Mouse (Mus musculus) midbrain, postnatal 0 days (tissue): ENCODE measurements around the gene Sh3bp5. TPM values are rescaled to one million over a fixed set of nuclear protein-coding genes. Genes with fewer than 3 reads are reported as not detected.

ENCODE experiments used
- ATAC-seq: fragments of 200-750 bp; cut with Nextera tagmentation; 2 replicates; pipeline ENCODE4 v1.8.0; 2017; ENCODE audit warnings: moderate number of reproducible peaks, mild to moderate bottlenecking, moderate TSS enrichment, moderate library complexity; ENCODE audit not compliant: low FRiP score
- DNase-seq: peaks from one replicate; pipeline ENCODE4 v3.0.0-alpha.2; 2015; ENCODE audit warnings: low spot score
- H3K27ac ChIP-seq: fragments of 300-500 bp; sonication (generic); 2 replicates; pipeline ENCODE4 v1.5.1; 2014; ENCODE audit warnings: low read depth, mild to moderate bottlenecking, low read length, mixed read lengths
- H3K27me3 ChIP-seq: fragments of 300-500 bp; sonication (generic); 2 replicates; pipeline ENCODE4 v1.6.1; 2014; ENCODE audit warnings: low read length, control low read depth, mixed read lengths; ENCODE audit not compliant: insufficient read depth
- H3K36me3 ChIP-seq: fragments of 300-500 bp; sonication (generic); 2 replicates; pipeline ENCODE4 v1.6.1; 2014; ENCODE audit warnings: low read length, control low read depth, mixed read lengths; ENCODE audit not compliant: insufficient read depth
- H3K4me1 ChIP-seq: fragments of 300-500 bp; sonication (generic); 2 replicates; pipeline ENCODE4 v1.6.1; 2014; ENCODE audit warnings: mild to moderate bottlenecking, control low read depth, antibody characterized with exemption, low read length, mixed read lengths; ENCODE audit not compliant: insufficient read depth
- H3K4me2 ChIP-seq: fragments of 300-500 bp; sonication (generic); 2 replicates; pipeline ENCODE4 v1.6.1; 2014; ENCODE audit warnings: low read depth, mild to moderate bottlenecking, low read length, mixed read lengths; ENCODE audit not compliant: poor library complexity, severe bottlenecking
- H3K4me3 ChIP-seq: fragments of 300-500 bp; sonication (generic); 2 replicates; pipeline ENCODE4 v1.5.1; 2014; ENCODE audit warnings: low read depth, mild to moderate bottlenecking, low read length, moderate library complexity
- H3K9ac ChIP-seq: fragments of 300-500 bp; sonication (generic); replicated peaks from 2 replicates; pipeline ENCODE4 v1.6.1; 2014; ENCODE audit warnings: mild to moderate bottlenecking, low read length, moderate library complexity, mixed read lengths; ENCODE audit not compliant: poor library complexity, severe bottlenecking
- H3K9me3 ChIP-seq: fragments of 300-500 bp; sonication (generic); 2 replicates; pipeline ENCODE4 v1.6.1; 2016; ENCODE audit warnings: low read length, control low read depth
- CTCF ChIP-seq: IDR thresholded peaks from 2 replicates; pipeline ENCODE4 v1.5.1; 2016; ENCODE audit warnings: antibody characterized with exemption, mild to moderate bottlenecking
- WGBS: fragments of 180-500 bp; shearing (Covaris S2); extraction: QIAGEN DNeasy Blood & Tissue Kit; methylation state at CpG from one replicate; pipeline ENCODE4 v1.1.7; 2014; 5-methylcytosine and 5-hydroxymethylcytosine counted together
- polyA plus RNA-seq: library from polyadenylated mRNA; unstranded; fragments of >200 nt; fragmentation: Nextera tagmentation; extraction: Ambion mirVana; gene quantifications from 2 replicates; pipeline ENCODE4 v1.2.1, GENCODE M21; 2015
- total RNA-seq: library from RNA; depleted of rRNA; stranded (reverse); fragments of >200 nt; gene quantifications from 2 replicates; pipeline ENCODE4 v1.2.3, GENCODE M21; 2014

The Sh3bp5 gene
- total and polyA plus RNA-seq, 2 experiments from 2014 or later: 61.7 to 165 TPM

DNA sequence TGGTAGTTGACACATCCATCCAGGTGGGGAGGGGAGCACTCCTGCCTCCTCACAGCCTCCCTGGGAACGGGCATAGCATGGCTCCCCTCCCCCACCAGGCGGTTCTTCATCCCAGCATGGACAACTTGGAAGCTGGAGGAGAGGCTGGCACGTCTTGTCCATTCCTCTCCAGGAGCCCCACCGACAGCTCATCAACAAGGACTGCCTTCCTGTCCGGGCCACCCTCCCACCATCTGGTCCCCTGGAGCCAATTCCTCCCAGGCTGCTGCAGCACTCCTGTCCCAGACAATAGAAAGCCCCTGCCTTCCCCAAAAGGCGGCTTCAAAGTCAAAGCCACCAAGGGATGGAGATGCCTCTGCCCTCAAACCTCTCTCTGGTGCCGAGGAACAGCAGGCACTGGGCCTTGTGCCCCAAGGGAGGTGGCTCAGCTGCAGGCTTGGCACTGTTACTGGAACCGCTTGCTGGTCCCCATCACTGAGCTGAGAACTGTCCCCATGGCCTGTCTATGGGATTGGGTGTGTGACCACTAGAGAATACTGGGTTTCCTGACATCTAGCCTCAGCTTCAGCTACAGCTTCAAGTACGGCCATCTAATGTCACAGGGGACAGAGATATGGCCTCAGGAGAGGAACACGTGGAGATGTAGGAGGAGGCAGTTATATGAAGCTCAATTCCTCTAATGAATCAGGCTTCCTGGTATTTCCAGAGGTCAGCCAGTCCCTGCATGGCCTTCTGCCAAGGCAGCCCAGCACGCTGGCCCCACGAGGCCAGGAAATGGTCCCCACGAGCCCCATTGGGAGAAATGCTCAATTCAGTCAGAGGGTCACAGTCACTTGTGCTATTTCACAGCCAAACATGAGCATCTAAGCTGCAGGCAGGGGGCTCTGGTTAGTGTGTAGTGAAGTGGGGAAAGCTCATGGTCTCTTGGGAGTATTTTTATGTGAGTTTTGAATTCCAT is 51.2 kb downstream of the Sh3bp5 start:
- H3K4me3 ChIP-seq: no peak overlapping the region
- peak; percentile 10; the same call in 1 of the 2 replicates for TF ChIP-seq CTCF
- H3K27ac ChIP-seq: no peak overlapping the region
- H3K4me2 ChIP-seq: no peak overlapping the region
- no peaks in the 10 kb centered on the region for H3K9me3 ChIP-seq
- H3K27me3 ChIP-seq: no peaks in the 10 kb centered on the region
- peaks cover 23% of the 10 kb centered on the region for H3K36me3 ChIP-seq
- DNase-seq (no peak), ATAC-seq (no peak)
- no peaks in the 10 kb centered on the region for H3K4me1 ChIP-seq
- WGBS: 69% methylated on average over 13 of the region's 13 CpGs
- H3K9ac ChIP-seq: no peak overlapping the region

DNA sequence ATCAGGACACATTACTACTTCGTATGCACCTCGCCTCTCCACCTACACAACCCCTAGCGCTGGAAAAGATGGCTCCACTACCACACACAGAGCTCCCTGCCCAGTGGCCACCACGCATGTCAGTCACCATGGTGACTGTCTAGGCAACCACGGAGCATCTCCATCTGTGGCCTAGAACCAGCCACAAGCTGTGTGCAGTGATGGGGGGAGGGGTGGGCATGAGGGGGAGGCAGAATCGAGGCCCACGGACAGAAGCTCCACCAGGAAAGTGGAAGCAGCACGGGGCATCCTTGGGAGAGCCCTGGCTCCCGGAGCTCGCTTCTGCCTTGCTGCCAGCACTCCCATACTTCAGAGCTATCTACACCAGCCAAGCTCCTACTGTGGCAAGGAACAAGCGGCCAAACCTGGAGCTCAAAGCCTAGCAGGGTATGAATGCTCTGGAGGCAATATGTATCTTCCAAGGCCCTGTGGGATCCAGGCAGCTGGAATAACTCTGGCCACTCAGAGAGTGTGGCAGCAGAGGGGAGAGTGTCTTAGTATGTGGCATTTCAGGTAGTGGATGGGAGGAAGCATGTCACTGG is 52.3 kb downstream of the Sh3bp5 start:
- WGBS: 78% methylated on average over 11 of the region's 11 CpGs
- Histone ChIP-seq H3K4me3 (no peak overlapping the region), H3K27me3 (no peaks in the 10 kb centered on the region), H3K4me1 (no peaks in the 10 kb centered on the region), H3K4me2 (no peak overlapping the region), H3K9me3 (no peaks in the 10 kb centered on the region), H3K36me3 (peaks cover 29% of the 10 kb centered on the region), H3K9ac (no peak overlapping the region), H3K27ac (no peak overlapping the region)
- ATAC-seq (no peak), DNase-seq (peak; percentile 39)
- TF ChIP-seq CTCF: no peak

DNA sequence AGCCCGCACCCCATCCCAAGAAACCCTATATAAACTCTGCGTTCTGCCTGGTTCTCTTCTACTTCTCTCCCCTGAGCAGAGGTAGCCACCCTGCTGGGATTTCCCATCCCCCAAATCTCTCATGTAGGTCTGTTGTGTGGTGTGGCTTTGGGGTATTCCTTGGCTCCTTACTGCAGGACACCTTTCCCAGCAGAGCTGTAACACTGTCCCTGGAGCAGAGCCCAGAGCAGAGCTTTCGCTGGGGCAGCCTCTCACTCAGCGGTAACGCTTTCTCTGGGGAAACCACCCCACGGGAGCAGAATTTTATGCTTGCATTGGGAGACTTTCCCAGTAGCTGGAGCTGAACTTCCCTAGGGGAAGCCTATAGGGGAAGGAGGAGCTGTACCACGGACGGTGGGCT is 53.6 kb downstream of the Sh3bp5 start:
- Histone ChIP-seq H3K27me3 (no peaks in the 10 kb centered on the region), H3K4me1 (no peaks in the 10 kb centered on the region), H3K9me3 (no peaks in the 10 kb centered on the region), H3K4me3 (no peak overlapping the region), H3K9ac (no peak overlapping the region), H3K4me2 (no peak overlapping the region), H3K27ac (no peak overlapping the region), H3K36me3 (peaks cover 32% of the 10 kb centered on the region)
- 85% methylated on average over 8 of the region's 8 CpGs for WGBS
- no peak for ATAC-seq
- no peak for DNase-seq
- no peak for TF ChIP-seq CTCF

DNA sequence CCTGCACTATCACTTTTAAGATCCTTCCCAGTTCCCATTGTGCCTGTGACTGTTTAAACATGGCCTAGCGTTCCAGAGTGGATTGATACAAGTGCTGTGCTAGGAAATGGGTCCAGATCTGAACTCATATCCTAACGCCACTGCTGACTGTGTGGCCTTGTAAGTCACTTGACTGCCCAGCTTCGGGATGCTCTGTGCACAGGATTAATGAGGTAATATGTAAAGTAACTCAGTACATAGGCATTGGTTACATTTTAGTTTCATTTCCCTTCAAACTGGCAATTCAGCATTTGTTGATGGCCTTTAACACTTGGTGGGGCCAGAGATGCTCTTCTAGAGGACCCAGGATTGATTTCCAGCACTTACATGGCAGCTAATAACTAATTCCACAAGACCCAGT is 59.5 kb downstream of the Sh3bp5 start:
- no peaks in the 10 kb centered on the region for H3K9me3 ChIP-seq
- DNase-seq: no peak
- H3K36me3 ChIP-seq: peaks cover 67% of the 10 kb centered on the region
- no peak overlapping the region for H3K9ac ChIP-seq
- no peak overlapping the region for H3K4me3 ChIP-seq
- no peak overlapping the region for H3K27ac ChIP-seq
- no peaks in the 10 kb centered on the region for H3K27me3 ChIP-seq
- WGBS: 92% methylated on average over 3 of the region's 3 CpGs
- ATAC-seq: no peak
- TF ChIP-seq CTCF: no peak
- no peak overlapping the region for H3K4me2 ChIP-seq
- no peaks in the 10 kb centered on the region for H3K4me1 ChIP-seq

DNA sequence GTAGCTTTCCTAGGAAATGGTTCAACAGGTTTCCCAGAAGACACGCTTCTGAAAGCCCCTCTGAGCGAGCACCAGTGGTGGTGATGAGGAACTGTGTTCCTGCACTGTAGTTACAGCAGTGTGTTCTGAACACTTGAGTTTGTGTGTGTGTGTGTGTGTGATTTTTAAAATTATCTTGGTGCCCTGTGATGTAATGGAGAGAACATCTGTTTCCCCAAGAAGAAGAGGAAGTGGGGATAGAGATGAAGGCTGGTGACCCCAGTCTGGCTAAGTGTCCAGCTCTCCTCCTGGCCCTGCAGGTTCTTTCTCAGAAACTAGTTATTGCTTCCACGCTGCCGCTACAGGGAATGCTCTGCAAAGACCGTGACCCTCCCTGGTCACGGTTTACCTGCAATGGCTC is 61.5 kb downstream of the Sh3bp5 start:
- WGBS: 91% methylated on average over 6 of the region's 6 CpGs
- TF ChIP-seq CTCF: no peak
- H3K27me3 ChIP-seq: no peaks in the 10 kb centered on the region
- no peaks in the 10 kb centered on the region for H3K4me1 ChIP-seq
- peaks cover 78% of the 10 kb centered on the region for H3K36me3 ChIP-seq
- DNase-seq (no peak), ATAC-seq (no peak)
- no peaks in the 10 kb centered on the region for H3K9me3 ChIP-seq
- no peak overlapping the region for H3K27ac ChIP-seq
- no peak overlapping the region for H3K4me2 ChIP-seq
- no peak overlapping the region for H3K4me3 ChIP-seq
- H3K9ac ChIP-seq: no peak overlapping the region

DNA sequence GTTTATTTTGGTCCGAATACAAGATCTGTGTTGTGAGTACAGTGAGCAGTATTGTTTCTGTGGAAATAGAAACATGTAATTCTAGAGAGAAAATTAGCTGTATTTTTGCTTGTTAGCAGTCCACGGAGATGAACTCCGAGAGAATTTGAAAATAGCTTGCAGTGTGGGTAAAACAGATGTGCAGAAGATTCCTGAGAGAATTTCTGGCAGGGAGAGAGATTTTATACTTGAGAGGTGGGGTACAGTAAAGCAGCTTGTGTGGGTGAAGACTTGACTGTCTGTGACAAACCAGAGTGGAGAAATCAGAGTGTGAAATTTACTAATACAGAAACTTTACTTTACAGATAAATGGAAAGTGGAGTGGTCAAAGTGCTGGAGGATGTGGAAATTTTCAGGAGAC is 66.5 kb downstream of the Sh3bp5 start:
- no peak overlapping the region for H3K4me2 ChIP-seq
- H3K9me3 ChIP-seq: no peaks in the 10 kb centered on the region
- no peak for ATAC-seq
- 85% methylated on average over 3 of the region's 3 CpGs for WGBS
- H3K27ac ChIP-seq: no peak overlapping the region
- H3K27me3 ChIP-seq: no peaks in the 10 kb centered on the region
- no peak overlapping the region for H3K4me3 ChIP-seq
- no peaks in the 10 kb centered on the region for H3K4me1 ChIP-seq
- peaks cover 55% of the 10 kb centered on the region for H3K36me3 ChIP-seq
- no peak for TF ChIP-seq CTCF
- no peak for DNase-seq
- no peak overlapping the region for H3K9ac ChIP-seq
